Mouse (Mus musculus) embryonic facial prominence, embryonic 11.5 days (tissue): ENCODE measurements around the gene Med7. TPM values are rescaled to one million over a fixed set of nuclear protein-coding genes. Genes with fewer than 3 reads are reported as not detected.

Source experiments
- ATAC-seq: fragments of 200-750 bp; cut with Nextera tagmentation; replicated peaks from 2 replicates; pipeline ENCODE4 v1.8.0; 2017; ENCODE audit warnings: low read depth; ENCODE audit not compliant: insufficient number of reproducible peaks, low FRiP score, low TSS enrichment
- DNase-seq: peaks from one replicate; pipeline ENCODE4 v3.0.0-alpha.2; 2015; ENCODE audit warnings: low spot score
- H3K27ac ChIP-seq: fragments of 300-500 bp; sonication (generic); replicated peaks from 2 replicates; pipeline ENCODE4 v1.5.1; 2014; ENCODE audit warnings: mild to moderate bottlenecking, low read depth, low read length, control low read depth
- H3K27me3 ChIP-seq: fragments of 300-500 bp; sonication (generic); 2 replicates; pipeline ENCODE4 v1.6.1; 2014; ENCODE audit warnings: mild to moderate bottlenecking, low read length, moderate library complexity, mixed read lengths; ENCODE audit not compliant: control insufficient read depth, insufficient read depth
- H3K36me3 ChIP-seq: fragments of 300-500 bp; sonication (generic); replicated peaks from 2 replicates; pipeline ENCODE4 v1.6.1; 2014; ENCODE audit warnings: low read depth, mild to moderate bottlenecking, low read length, moderate library complexity, mixed read lengths; ENCODE audit not compliant: control insufficient read depth, insufficient read depth
- H3K4me1 ChIP-seq: fragments of 300-500 bp; sonication (generic); 2 replicates; pipeline ENCODE4 v1.6.1; 2014; ENCODE audit warnings: low read length, mixed read lengths; ENCODE audit not compliant: control insufficient read depth, insufficient read depth
- H3K4me2 ChIP-seq: fragments of 300-500 bp; sonication (generic); 2 replicates; pipeline ENCODE4 v1.6.1; 2014; ENCODE audit warnings: low read depth, mild to moderate bottlenecking, control low read depth, low read length, moderate library complexity
- H3K4me3 ChIP-seq: fragments of 300-500 bp; sonication (generic); 2 replicates; pipeline ENCODE4 v1.5.1; 2014; ENCODE audit warnings: low read depth, low read length, control low read depth
- H3K9ac ChIP-seq: fragments of 300-500 bp; sonication (generic); replicated peaks from 2 replicates; pipeline ENCODE4 v1.6.1; 2014; ENCODE audit warnings: mild to moderate bottlenecking, control low read depth, low read length
- H3K9me3 ChIP-seq: fragments of 300-500 bp; sonication (generic); replicated peaks from 2 replicates; pipeline ENCODE4 v1.6.1; 2016; ENCODE audit warnings: mild to moderate bottlenecking, low read length, inconsistent platforms, mixed read lengths; ENCODE audit not compliant: control insufficient read depth
- WGBS: fragments of 180-500 bp; shearing (Covaris S2); extraction: QIAGEN DNeasy Blood & Tissue Kit; methylation state at CpG from one replicate; pipeline ENCODE4 v1.1.7; 2014; 5-methylcytosine and 5-hydroxymethylcytosine counted together
- polyA plus RNA-seq: library from polyadenylated mRNA; unstranded; fragments of >200 nt; fragmentation: Nextera tagmentation; extraction: Ambion mirVana; gene quantifications from 2 replicates; pipeline ENCODE4 v1.2.1, GENCODE M21; 2014

The Med7 gene
- polyA plus RNA-seq, 1 experiment from 2014 or later: 114 TPM

- H3K4me1 ChIP-seq: no peaks in the 10 kb centered on the region
- ATAC-seq (no peak), DNase-seq (no peak)
- no peak overlapping the region for H3K4me2 ChIP-seq
- H3K4me3 ChIP-seq: no peak overlapping the region
- no peaks in the 10 kb centered on the region for H3K9me3 ChIP-seq
- H3K27ac ChIP-seq: no peak overlapping the region
- no peaks in the 10 kb centered on the region for H3K36me3 ChIP-seq
- H3K9ac ChIP-seq: no peak overlapping the region
- 86% methylated on average over 2 of the region's 2 CpGs for WGBS
- H3K27me3 ChIP-seq: no peaks in the 10 kb centered on the region
These were observed 41.0 kb upstream of the Med7 start for GRCm38 (mm10) chr11:46395698-46396097.

GRCm38 (mm10) chr11:46396167-46396859 is 40.4 kb upstream of the Med7 start, which contains the start of gene Fam71b:
TSS of gene Fam71b (plus strand) at chr11:46396559.
- Histone ChIP-seq H3K27ac (no peak within 1 kb of the TSS), H3K4me3 (no peak within 1 kb of the TSS), H3K9me3 (no peaks in the 10 kb centered on the region), H3K9ac (no peak within 1 kb of the TSS), H3K4me1 (no peaks in the 10 kb centered on the region), H3K27me3 (no peaks in the 10 kb centered on the region), H3K36me3 (no peaks in the 10 kb centered on the region), H3K4me2 (no peak within 1 kb of the TSS)
- DNase-seq (no peak), ATAC-seq (no peak)
- 75% methylated on average over 13 of the region's 13 CpGs for WGBS

DNA sequence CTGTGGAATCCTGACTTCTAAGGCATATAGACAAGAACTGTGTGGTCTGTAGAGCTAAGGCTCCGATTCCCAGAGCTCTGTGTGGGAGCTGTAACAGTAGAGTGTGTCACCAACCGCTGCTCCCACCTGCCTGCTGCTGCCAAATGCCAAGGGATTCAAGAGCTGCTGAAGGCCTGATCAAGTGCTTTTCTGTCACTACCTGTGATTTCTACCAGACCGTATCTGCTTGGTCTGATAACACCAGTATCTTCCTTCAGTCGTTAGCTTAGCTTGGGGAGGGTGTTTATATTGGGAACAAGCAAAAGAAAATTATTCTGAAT is 39.9 kb upstream of the Med7 start:
- ATAC-seq (no peak), DNase-seq (no peak)
- H3K4me1 ChIP-seq: no peaks in the 10 kb centered on the region
- no peak overlapping the region for H3K27ac ChIP-seq
- H3K4me3 ChIP-seq: no peak overlapping the region
- H3K9me3 ChIP-seq: no peaks in the 10 kb centered on the region
- no peaks in the 10 kb centered on the region for H3K36me3 ChIP-seq
- H3K9ac ChIP-seq: no peak overlapping the region
- WGBS: 82% methylated on average over 4 of the region's 4 CpGs
- no peak overlapping the region for H3K4me2 ChIP-seq
- H3K27me3 ChIP-seq: no peaks in the 10 kb centered on the region

GRCm38 (mm10) chr11:46397900-46398299 is 38.8 kb upstream of the Med7 start:
- H3K27ac ChIP-seq: no peak overlapping the region

GRCm38 (mm10) chr11:46398473-46398872 is 38.3 kb upstream of the Med7 start:
- Histone ChIP-seq H3K4me3 (no peak overlapping the region), H3K4me1 (no peaks in the 10 kb centered on the region), H3K4me2 (no peak overlapping the region), H3K27me3 (no peaks in the 10 kb centered on the region), H3K9me3 (no peaks in the 10 kb centered on the region), H3K27ac (no peak overlapping the region), H3K9ac (no peak overlapping the region), H3K36me3 (no peaks in the 10 kb centered on the region)
- ATAC-seq: no peak
- 88% methylated on average over 4 of the region's 4 CpGs for WGBS
- no peak for DNase-seq

More at GRCm38 (mm10) chr11:46397900-46398299, 38.8 kb upstream of the Med7 start:
- H3K9ac ChIP-seq: no peak overlapping the region
- no peak overlapping the region for H3K4me3 ChIP-seq
- H3K9me3 ChIP-seq: no peaks in the 10 kb centered on the region
- H3K4me1 ChIP-seq: no peaks in the 10 kb centered on the region
- H3K4me2 ChIP-seq: no peak overlapping the region
- WGBS: 45% methylated on average over 2 of the region's 2 CpGs
- ATAC-seq (no peak), DNase-seq (no peak)
- H3K27me3 ChIP-seq: no peaks in the 10 kb centered on the region
- no peaks in the 10 kb centered on the region for H3K36me3 ChIP-seq

DNA sequence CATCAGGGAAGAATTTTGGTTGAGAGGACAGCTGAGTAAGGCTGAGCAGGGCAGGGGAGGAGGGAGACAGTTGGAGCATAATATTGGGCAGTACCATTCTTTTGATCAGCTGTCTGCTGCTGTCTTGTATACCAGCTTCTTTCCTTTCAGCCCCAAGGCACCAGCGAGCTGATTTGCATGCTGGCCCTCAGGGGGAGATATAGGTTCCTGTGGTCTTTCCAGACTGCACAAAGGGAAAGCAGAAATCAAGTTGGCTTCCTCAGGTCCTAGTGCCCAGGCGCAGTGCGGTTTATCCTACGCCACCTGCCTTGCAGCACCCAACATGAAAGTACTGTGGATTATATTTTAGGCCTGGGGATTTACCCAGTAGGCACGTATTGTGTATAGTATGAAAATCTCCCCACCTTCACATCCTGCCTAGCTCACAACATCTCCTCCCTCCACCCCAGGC is 37.8 kb upstream of the Med7 start:
- DNase-seq: no peak

DNA sequence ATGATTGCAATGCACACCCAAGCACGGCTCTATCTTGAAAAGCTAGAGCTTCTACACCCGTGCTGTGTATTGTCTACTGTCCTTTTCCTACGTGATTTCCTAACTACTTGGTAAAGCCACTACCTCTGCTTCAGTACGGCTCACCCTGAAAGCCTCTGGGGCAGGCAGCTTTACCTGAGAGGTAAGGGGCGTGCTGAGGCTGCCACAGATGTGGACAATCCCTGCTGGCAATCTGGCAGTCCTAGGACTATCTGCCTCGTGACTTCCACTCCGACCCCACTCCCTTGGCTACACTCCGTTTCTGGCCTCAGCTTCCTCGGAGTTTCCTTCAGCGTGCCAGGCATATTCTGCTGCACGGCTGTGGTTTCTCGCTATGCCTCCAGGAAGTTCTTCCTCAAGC is 35.2 kb upstream of the Med7 start:
- H3K9me3 ChIP-seq: no peaks in the 10 kb centered on the region
- no peak overlapping the region for H3K4me2 ChIP-seq
- 79% methylated on average over 12 of the region's 12 CpGs for WGBS
- DNase-seq (no peak), ATAC-seq (no peak)
- H3K27ac ChIP-seq: no peak overlapping the region
- no peaks in the 10 kb centered on the region for H3K36me3 ChIP-seq
- H3K4me1 ChIP-seq: no peaks in the 10 kb centered on the region
- no peaks in the 10 kb centered on the region for H3K27me3 ChIP-seq
- H3K4me3 ChIP-seq: no peak overlapping the region
- no peak overlapping the region for H3K9ac ChIP-seq

More for the DNA sequence above, 37.8 kb upstream of the Med7 start:
- H3K4me1 ChIP-seq: no peaks in the 10 kb centered on the region
- no peak overlapping the region for H3K27ac ChIP-seq
- 70% methylated on average over 5 of the region's 5 CpGs for WGBS
- no peak overlapping the region for H3K9ac ChIP-seq
- H3K36me3 ChIP-seq: no peaks in the 10 kb centered on the region
- no peak overlapping the region for H3K4me3 ChIP-seq
- no peak for ATAC-seq
- H3K4me2 ChIP-seq: no peak overlapping the region
- no peaks in the 10 kb centered on the region for H3K9me3 ChIP-seq
- no peaks in the 10 kb centered on the region for H3K27me3 ChIP-seq

- H3K4me2 ChIP-seq: no peak overlapping the region
- H3K27me3 ChIP-seq: no peaks in the 10 kb centered on the region
- no peak for ATAC-seq
- no peak overlapping the region for H3K27ac ChIP-seq
- no peaks in the 10 kb centered on the region for H3K36me3 ChIP-seq
- DNase-seq: no peak
- H3K4me3 ChIP-seq: no peak overlapping the region
- H3K9me3 ChIP-seq: no peaks in the 10 kb centered on the region
- H3K9ac ChIP-seq: no peak overlapping the region
- no peaks in the 10 kb centered on the region for H3K4me1 ChIP-seq
- 85% methylated on average over 16 of the region's 16 CpGs for WGBS
These were observed 31.7 kb upstream of the Med7 start for GRCm38 (mm10) chr11:46404986-46405385.
